Mouse (Mus musculus) liver, adult 2 months (tissue): ENCODE data around the gene Slu7.

Experiments used
- CTCF ChIP-seq: fragments of 200-500 bp; IDR thresholded peaks from 2 replicates; pipeline ENCODE4 v1.5.1; 2011; ENCODE audit warnings: low read depth, low read length, control low read depth
- POLR2A ChIP-seq: fragments of 200-500 bp; IDR thresholded peaks from 2 replicates; pipeline ENCODE4 v1.6.1; 2011; ENCODE audit warnings: low read length, control low read depth; ENCODE audit not compliant: insufficient read depth; ENCODE audit errors: extremely low read depth

DNA sequence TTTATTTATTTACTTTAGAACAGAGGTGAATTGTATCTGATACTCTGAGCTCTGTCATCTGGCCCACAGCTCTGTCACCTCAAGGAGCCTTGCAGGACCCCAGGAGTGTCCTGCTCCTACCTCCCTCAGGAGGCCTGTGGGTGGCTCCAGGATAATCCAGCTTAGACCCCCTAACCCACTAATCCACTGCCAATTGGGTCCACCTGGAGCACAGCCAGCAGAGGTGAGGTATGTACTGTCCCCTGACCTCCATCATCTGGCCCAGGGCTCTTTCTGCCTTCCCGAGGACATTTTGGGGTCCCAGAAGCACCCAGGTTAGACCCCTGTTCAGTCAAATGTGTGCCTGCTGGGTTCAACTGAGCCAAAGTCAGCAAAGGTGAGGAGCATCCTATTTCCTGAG, 33.4 kb upstream of the Slu7 start:
- TF ChIP-seq CTCF (no peak), POLR2A (no peak)
